Mouse (Mus musculus): ENCODE data around the gene Kat6b. TPM values are rescaled to one million over a fixed set of nuclear protein-coding genes. Genes with fewer than 3 reads are reported as not detected.
A peak's percentile ranks its signal among the peaks of the same experiment; 100 is the strongest.

The Kat6b gene
- polyA plus RNA-seq, 1 experiment from 2014 or later, result 12.7 TPM

DNA sequence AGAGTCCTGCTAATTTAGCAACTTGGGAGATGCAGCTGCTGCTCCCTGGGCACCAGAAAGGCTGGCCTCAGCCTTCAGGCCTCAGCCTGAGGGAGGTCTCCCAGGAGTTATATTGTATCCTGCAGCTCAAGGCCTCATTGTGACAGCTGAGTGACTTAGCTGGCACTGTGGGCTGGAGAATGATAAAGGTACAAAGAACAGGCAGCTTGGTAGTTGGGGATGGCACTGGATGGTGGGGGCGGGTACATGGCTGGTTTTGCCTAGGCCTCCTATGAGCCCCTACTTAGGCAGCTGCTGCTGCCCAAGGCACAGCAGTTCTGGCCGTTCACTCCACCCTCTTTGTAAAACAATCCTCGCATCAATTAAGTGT is 7.9 kb downstream of the Kat6b start:
- H3K4me1 ChIP-seq (ENCODE audit: control insufficient read depth, insufficient read depth, low read length), result no peaks in the 10 kb centered on the region; the same call in 1 of the 2 replicates
- H3K9me3 ChIP-seq (ENCODE audit: control insufficient read depth, low read length), result no peaks in the 10 kb centered on the region
- H3K36me3 ChIP-seq (ENCODE audit: control insufficient read depth, insufficient read depth, low read length), result no peaks in the 10 kb centered on the region
- WGBS, result 57% methylated on average over 3 of the region's 3 CpGs
- H3K27ac ChIP-seq (ENCODE audit: low read depth, low read length), result no peak overlapping the region
- H3K27me3 ChIP-seq (ENCODE audit: control insufficient read depth, insufficient read depth, low read length), result no peaks in the 10 kb centered on the region
- H3K4me2 ChIP-seq (ENCODE audit: low read depth), result no peak overlapping the region
- no peak for DNase-seq (ENCODE audit: low spot score)
- no peak for ATAC-seq (ENCODE audit: insufficient read depth, low FRiP score, low TSS enrichment)
- H3K4me3 ChIP-seq (ENCODE audit: low read depth, low read length), result no peak overlapping the region
- H3K9ac ChIP-seq (ENCODE audit: low read length), result no peak overlapping the region

- ATAC-seq (ENCODE audit: insufficient read depth, low FRiP score, low TSS enrichment), result no peak
- no peaks in the 10 kb centered on the region for H3K36me3 ChIP-seq (ENCODE audit: control insufficient read depth, insufficient read depth, low read length)
- 57% methylated on average over 4 of the region's 4 CpGs for WGBS
These were observed 8.9 kb downstream of the Kat6b start for GRCm38 (mm10) chr14:21490141-21490540.

DNA sequence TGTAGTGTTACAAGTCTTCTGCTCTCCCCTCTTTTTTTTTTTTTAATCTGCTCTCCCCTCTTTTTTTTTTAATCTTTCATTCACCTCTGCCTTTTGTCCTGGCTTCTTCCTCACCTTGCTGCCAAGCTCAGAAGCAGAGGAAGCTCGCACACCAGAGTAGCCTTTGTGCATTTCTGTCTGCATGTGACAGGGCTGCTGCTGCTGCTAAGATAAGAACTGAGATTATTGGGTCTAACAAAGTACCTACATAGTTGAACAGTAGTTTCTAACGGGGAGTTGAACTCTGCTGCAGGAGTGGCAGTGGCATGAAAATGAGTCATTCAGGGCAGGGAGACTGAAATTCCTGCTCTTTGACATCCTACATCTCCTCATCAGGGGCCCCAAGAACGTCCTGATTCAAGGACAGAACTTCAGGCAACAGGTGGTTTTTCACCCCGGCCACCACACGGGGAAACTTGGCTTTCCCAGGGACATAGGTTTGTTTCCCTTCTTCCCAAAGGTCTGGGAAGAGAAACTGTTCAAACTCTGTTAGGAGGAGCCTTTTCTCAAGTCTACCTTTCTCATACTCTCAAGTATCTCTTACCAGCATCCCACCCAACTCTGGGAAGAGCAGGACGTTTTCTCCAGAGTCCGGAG is 17.2 kb downstream of the Kat6b start:
- peak overlapping the region; percentile 92 for H3K9ac ChIP-seq (ENCODE audit: low read length)

More at GRCm38 (mm10) chr14:21490141-21490540, 8.9 kb downstream of the Kat6b start:
- no peak for DNase-seq (ENCODE audit: low spot score)
- H3K9ac ChIP-seq (ENCODE audit: low read length), result no peak overlapping the region
- no peaks in the 10 kb centered on the region; the same call in 1 of the 2 replicates for H3K4me1 ChIP-seq (ENCODE audit: control insufficient read depth, insufficient read depth, low read length)
- no peak overlapping the region for H3K4me2 ChIP-seq (ENCODE audit: low read depth)
- no peak overlapping the region for H3K27ac ChIP-seq (ENCODE audit: low read depth, low read length)
- no peak overlapping the region for H3K4me3 ChIP-seq (ENCODE audit: low read depth, low read length)
- H3K9me3 ChIP-seq (ENCODE audit: control insufficient read depth, low read length), result no peaks in the 10 kb centered on the region
- H3K27me3 ChIP-seq (ENCODE audit: control insufficient read depth, insufficient read depth, low read length), result no peaks in the 10 kb centered on the region

DNA sequence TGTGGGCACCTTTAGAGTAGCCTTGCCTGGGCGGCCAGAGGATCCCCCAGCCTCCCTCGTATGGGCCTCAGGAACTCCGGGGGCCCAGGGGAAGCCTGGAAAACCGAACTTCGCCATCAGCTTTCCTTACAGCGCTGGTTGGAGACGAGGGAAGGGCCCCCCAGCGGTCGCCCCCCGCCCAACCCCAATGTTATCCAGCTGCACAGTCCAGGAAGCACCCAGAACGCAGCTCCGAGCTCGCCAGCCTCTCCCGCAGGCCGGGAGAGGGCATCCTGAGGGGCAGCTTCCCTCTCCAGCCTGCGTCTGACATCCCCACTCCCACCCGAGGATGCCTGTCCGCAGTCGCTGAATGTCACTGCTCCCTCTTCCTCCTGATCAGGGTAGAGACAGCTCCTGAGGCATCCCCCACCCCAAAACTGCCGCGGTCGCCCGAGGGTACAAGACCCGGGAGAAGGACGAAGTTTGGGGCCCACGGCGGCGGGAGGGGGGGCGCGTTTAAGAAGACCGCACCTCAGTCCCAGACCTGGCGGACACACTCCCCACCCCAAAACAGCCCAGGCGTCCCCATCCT is 17.9 kb downstream of the Kat6b start:
- under 1% methylated on average over 33 of the region's 33 CpGs for WGBS
- H3K4me1 ChIP-seq (ENCODE audit: control insufficient read depth, insufficient read depth, low read length), result peaks cover 3% of the 10 kb centered on the region
- peak; percentile 67 for DNase-seq (ENCODE audit: low spot score)
- no peaks in the 10 kb centered on the region for H3K27me3 ChIP-seq (ENCODE audit: control insufficient read depth, insufficient read depth, low read length)
- no peak for ATAC-seq (ENCODE audit: insufficient read depth, low FRiP score, low TSS enrichment)
- no peaks in the 10 kb centered on the region for H3K9me3 ChIP-seq (ENCODE audit: control insufficient read depth, low read length)
- peak overlapping the region; percentile 90 for H3K4me3 ChIP-seq (ENCODE audit: low read depth, low read length)
- H3K9ac ChIP-seq (ENCODE audit: low read length), result peak overlapping the region; percentile 92
- H3K4me2 ChIP-seq (ENCODE audit: low read depth), result peak overlapping the region; percentile 82
- H3K27ac ChIP-seq (ENCODE audit: low read depth, low read length), result peak overlapping the region; percentile 98
- no peaks in the 10 kb centered on the region for H3K36me3 ChIP-seq (ENCODE audit: control insufficient read depth, insufficient read depth, low read length)

More for the DNA sequence above, 17.2 kb downstream of the Kat6b start:
- 4% methylated on average over 7 of the region's 7 CpGs for whole genome bisulfite sequencing
- DNase-seq (ENCODE audit: low spot score) (no peak), ATAC-seq (ENCODE audit: insufficient read depth, low FRiP score, low TSS enrichment) (no peak)
- peaks cover 3% of the 10 kb centered on the region for H3K4me1 ChIP-seq (ENCODE audit: control insufficient read depth, insufficient read depth, low read length)
- H3K4me2 ChIP-seq (ENCODE audit: low read depth), result peak overlapping the region; percentile 82
- H3K27ac ChIP-seq (ENCODE audit: low read depth, low read length), result peak overlapping the region; percentile 98
- H3K4me3 ChIP-seq (ENCODE audit: low read depth, low read length), result peak overlapping the region; percentile 90
- H3K9me3 ChIP-seq (ENCODE audit: control insufficient read depth, low read length), result no peaks in the 10 kb centered on the region
- H3K27me3 ChIP-seq (ENCODE audit: control insufficient read depth, insufficient read depth, low read length), result no peaks in the 10 kb centered on the region
- no peaks in the 10 kb centered on the region for H3K36me3 ChIP-seq (ENCODE audit: control insufficient read depth, insufficient read depth, low read length)

GRCm38 (mm10) chr14:21499631-21500153 is 18.5 kb downstream of the Kat6b start:
- peak; percentile 10 for ATAC-seq (ENCODE audit: insufficient read depth, low FRiP score, low TSS enrichment)
- peaks cover 3% of the 10 kb centered on the region for H3K4me1 ChIP-seq (ENCODE audit: control insufficient read depth, insufficient read depth, low read length)
- no peak for DNase-seq (ENCODE audit: low spot score)

GRCm38 (mm10) chr14:21500154-21501047 is 19.2 kb downstream of the Kat6b start:
- H3K36me3 ChIP-seq (ENCODE audit: control insufficient read depth, insufficient read depth, low read length), result no peaks in the 10 kb centered on the region
- 0% methylated on average over 74 of the region's 75 CpGs for WGBS
- no peaks in the 10 kb centered on the region for H3K27me3 ChIP-seq (ENCODE audit: control insufficient read depth, insufficient read depth, low read length)
- H3K9ac ChIP-seq (ENCODE audit: low read length), result peak overlapping the region; percentile 92
- peak overlapping the region; percentile 90 for H3K4me3 ChIP-seq (ENCODE audit: low read depth, low read length)
- peak overlapping the region; percentile 98 for H3K27ac ChIP-seq (ENCODE audit: low read depth, low read length)
- DNase-seq (ENCODE audit: low spot score) (peak; percentile 99), ATAC-seq (ENCODE audit: insufficient read depth, low FRiP score, low TSS enrichment) (peak; percentile 94)
- H3K4me2 ChIP-seq (ENCODE audit: low read depth), result peak overlapping the region; percentile 82
- H3K4me1 ChIP-seq (ENCODE audit: control insufficient read depth, insufficient read depth, low read length), result peaks cover 3% of the 10 kb centered on the region
- H3K9me3 ChIP-seq (ENCODE audit: control insufficient read depth, low read length), result no peaks in the 10 kb centered on the region

More at GRCm38 (mm10) chr14:21499631-21500153, 18.5 kb downstream of the Kat6b start:
- peak overlapping the region; percentile 90 for H3K4me3 ChIP-seq (ENCODE audit: low read depth, low read length)
- no peaks in the 10 kb centered on the region for H3K9me3 ChIP-seq (ENCODE audit: control insufficient read depth, low read length)
- H3K27me3 ChIP-seq (ENCODE audit: control insufficient read depth, insufficient read depth, low read length), result no peaks in the 10 kb centered on the region
- peak overlapping the region; percentile 92 for H3K9ac ChIP-seq (ENCODE audit: low read length)
- no peaks in the 10 kb centered on the region for H3K36me3 ChIP-seq (ENCODE audit: control insufficient read depth, insufficient read depth, low read length)
- peak overlapping the region; percentile 98 for H3K27ac ChIP-seq (ENCODE audit: low read depth, low read length)
- H3K4me2 ChIP-seq (ENCODE audit: low read depth), result peak overlapping the region; percentile 82
- under 1% methylated on average over 26 of the region's 57 CpGs for WGBS

DNA sequence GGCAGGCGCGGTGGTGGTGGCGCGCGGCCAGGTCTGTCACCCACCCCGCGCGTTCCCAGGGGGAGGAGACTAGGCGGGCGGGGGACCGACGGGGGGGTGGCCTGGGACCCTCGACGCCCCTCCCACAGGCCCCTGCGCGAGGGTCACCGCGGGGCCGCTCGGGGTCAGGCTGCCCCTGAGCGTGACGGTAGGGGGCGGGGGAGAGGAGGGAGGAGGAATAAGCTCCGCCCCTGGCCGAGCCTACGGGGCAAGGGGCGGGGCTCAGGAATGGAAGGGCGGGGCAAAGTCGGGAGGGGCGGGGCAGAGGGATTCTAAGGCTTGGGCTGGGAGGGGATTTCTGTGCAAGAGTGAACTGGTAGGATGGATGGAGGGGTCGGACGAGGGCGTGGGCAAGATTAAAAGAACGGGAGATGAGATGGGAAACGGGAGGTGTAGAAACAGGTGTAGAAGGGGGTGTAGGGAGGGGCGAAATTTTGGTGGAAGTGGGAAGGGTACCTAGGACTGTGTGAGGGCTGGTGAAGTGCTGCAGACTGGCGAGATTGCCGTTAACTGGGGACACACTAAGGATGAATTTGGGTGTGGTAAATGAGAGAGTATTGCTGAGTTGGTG is 19.9 kb downstream of the Kat6b start:
- H3K36me3 ChIP-seq (ENCODE audit: control insufficient read depth, insufficient read depth, low read length), result no peaks in the 10 kb centered on the region
- WGBS, result 1% methylated on average over 25 of the region's 38 CpGs
- no peaks in the 10 kb centered on the region for H3K27me3 ChIP-seq (ENCODE audit: control insufficient read depth, insufficient read depth, low read length)
- ATAC-seq (ENCODE audit: insufficient read depth, low FRiP score, low TSS enrichment), result peak; percentile 26
- no peaks in the 10 kb centered on the region for H3K9me3 ChIP-seq (ENCODE audit: control insufficient read depth, low read length)
- peak; percentile 94 for DNase-seq (ENCODE audit: low spot score)
- H3K9ac ChIP-seq (ENCODE audit: low read length), result peak overlapping the region; percentile 67
- peaks cover 3% of the 10 kb centered on the region for H3K4me1 ChIP-seq (ENCODE audit: control insufficient read depth, insufficient read depth, low read length)
- peak overlapping the region; percentile 58 for H3K4me3 ChIP-seq (ENCODE audit: low read depth, low read length)
- H3K27ac ChIP-seq (ENCODE audit: low read depth, low read length), result peak overlapping the region; percentile 94
- peak overlapping the region; percentile 49 for H3K4me2 ChIP-seq (ENCODE audit: low read depth)

- H3K4me1 ChIP-seq (ENCODE audit: control insufficient read depth, insufficient read depth, low read length), result no peaks in the 10 kb centered on the region; the same call in 1 of the 2 replicates
- 32% methylated on average over 4 of the region's 4 CpGs for WGBS
- no peak for DNase-seq (ENCODE audit: low spot score)
- H3K9ac ChIP-seq (ENCODE audit: low read length), result no peak overlapping the region
- ATAC-seq (ENCODE audit: insufficient read depth, low FRiP score, low TSS enrichment), result no peak
- no peak overlapping the region for H3K4me3 ChIP-seq (ENCODE audit: low read depth, low read length)
- H3K36me3 ChIP-seq (ENCODE audit: control insufficient read depth, insufficient read depth, low read length), result no peaks in the 10 kb centered on the region
- H3K9me3 ChIP-seq (ENCODE audit: control insufficient read depth, low read length), result no peaks in the 10 kb centered on the region
- no peak overlapping the region for H3K27ac ChIP-seq (ENCODE audit: low read depth, low read length)
- no peak overlapping the region for H3K4me2 ChIP-seq (ENCODE audit: low read depth)
- no peaks in the 10 kb centered on the region for H3K27me3 ChIP-seq (ENCODE audit: control insufficient read depth, insufficient read depth, low read length)
These were observed 23.8 kb downstream of the Kat6b start for GRCm38 (mm10) chr14:21505036-21505435.

All from neural tube, embryonic 11.5 days (tissue).